Mouse (Mus musculus) Patski (cell line): Measurements from ENCODE around the gene Pigk. TPM values are rescaled to one million over a fixed set of nuclear protein-coding genes. Genes with fewer than 3 reads are reported as not detected.

Source experiments
- ATAC-seq: fragments of 100-300 bp; one replicate; pipeline ENCODE4 v1.8.0; 2021
- CTCF ChIA-PET: fragments of 350-600 bp; sonication (Branson Sonifier 250); formaldehyde crosslinking; loops from one replicate; lab custom pipeline; 2022; ENCODE audit warnings: inconsistent platforms; lab: Charles Lee
- POLR2A ChIA-PET: fragments of 350-600 bp; sonication (Branson Sonifier 250); formaldehyde crosslinking; loops from one replicate; lab custom pipeline; 2022; ENCODE audit warnings: antibody characterized with exemption, inconsistent platforms; lab: Charles Lee
- DNase-seq: peaks from one replicate; pipeline ENCODE4 v3.0.0-alpha.2; 2011; ENCODE audit warnings: low read depth, low spot score
- H3K27me3 ChIP-seq: fragments of 371-371 bp; one replicate; pipeline ENCODE4 v1.5.1; 2021
- CTCF ChIP-seq: fragments of 100-300 bp; IDR thresholded peaks from one replicate; pipeline ENCODE4 v1.5.1; 2021
- in situ Hi-C: fragments of 300-500 bp; cut with MboI; formaldehyde crosslinking; loops from 3 replicates; pipeline ENCODE4 v1.11.1; 2018; ENCODE audit warnings: low pct_unique_long_range_greater_than_20kb, mixed read lengths
- polyA plus RNA-seq: library from polyadenylated mRNA; unstranded; gene quantifications from one replicate; pipeline ENCODE4 v1.2.3, GENCODE M21; 2021

Gene Pigk
- 103 TPM for polyA plus RNA-seq

DNA sequence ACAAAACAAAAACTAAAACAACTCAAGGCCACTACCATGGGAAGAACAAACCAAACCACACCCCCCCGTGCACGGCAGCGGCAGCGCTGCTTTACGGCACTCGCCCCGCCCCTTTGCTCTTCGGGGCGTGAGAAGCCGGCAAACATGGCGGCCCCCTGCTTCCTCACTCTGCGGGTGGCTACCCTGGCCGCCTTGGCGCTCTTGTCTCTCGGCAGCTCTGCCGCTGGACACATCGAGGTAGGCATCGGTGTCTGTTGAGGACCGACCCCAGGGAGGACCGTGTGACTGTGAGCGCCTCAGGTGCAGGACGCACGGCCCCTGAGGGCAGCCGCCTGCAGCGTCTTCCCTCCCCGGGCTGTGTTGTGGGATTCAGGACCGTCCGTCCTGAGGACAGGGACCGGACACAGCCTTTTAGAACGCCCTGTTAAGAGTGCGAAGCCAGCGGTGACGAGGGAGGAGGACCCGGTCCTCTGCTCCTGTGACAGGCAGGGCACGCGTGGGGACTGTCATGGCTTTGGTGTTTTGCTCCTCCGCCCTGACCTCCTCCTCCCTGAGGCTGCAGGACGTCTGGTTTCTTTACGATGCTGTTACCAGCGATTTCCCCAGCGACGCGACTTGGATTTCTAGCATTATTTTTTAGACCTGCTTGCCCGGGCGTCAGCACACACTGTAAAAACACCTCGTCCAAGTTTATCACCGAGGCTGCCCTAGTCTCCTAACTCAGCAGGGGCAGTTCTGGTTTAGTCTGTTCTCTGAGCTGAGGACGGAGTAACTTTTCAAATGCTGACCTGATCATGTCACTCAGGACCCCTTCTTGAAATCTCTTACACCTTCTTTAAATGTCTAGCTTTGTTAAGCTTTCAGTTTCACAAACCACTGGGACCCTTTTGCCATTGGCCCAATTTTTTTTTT lies at the start of gene Pigk:
TSS of gene Pigk (plus strand) at position 110 of the 912 bp plus-strand sequence.
- in situ Hi-C loops: loop anchor here (5.0 kb wide), 1 partner anchor 237 kb away; no protein-coding TSS in a partner anchor
- CTCF ChIA-PET: interaction anchor here (1.3 to 2.2 kb wide), 4 partner anchors 12 to 240 kb away, joined by 4 to 7 read pairs (median 4); no protein-coding TSS in a partner anchor

DNA sequence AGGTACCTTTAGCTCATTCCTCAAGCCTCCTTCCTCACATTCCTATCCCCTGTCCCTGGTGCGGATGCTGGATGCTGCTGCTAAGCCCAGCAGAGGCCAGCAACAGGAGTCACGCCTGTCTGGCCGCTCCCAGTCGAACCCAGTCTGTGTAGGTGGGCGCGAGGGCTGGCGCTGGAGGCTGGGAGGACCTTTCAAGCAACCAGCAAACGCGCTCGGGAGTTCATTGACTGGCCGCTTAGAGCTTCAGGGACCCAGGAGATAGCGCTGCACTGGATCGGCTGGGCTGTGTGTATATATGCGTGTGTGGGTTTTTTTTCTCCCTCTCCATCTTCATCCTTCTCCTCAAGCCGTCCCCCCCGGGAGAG lies 46.9 kb upstream of the Pigk start:
- TF ChIP-seq CTCF: no peak
- CTCF ChIA-PET: interaction anchor here (1.0 to 4.4 kb wide), 2 partner anchors 10 to 21 kb away, joined by 3 to 21 read pairs; no protein-coding TSS in a partner anchor
- no peak for ATAC-seq
- in situ Hi-C loops: loop anchor here (10.0 kb wide), 1 partner anchor 682 kb away; no protein-coding TSS in a partner anchor
- H3K27me3 ChIP-seq: no peaks in the 10 kb centered on the region
- no peak for DNase-seq
- POLR2A ChIA-PET: interaction anchor here (1.3 kb wide), 1 partner anchor 35 kb away, joined by 4 read pairs; no protein-coding TSS in a partner anchor

More for the DNA sequence above, at the start of gene Pigk:
- no peaks in the 10 kb centered on the region for H3K27me3 ChIP-seq
- ATAC-seq (peak; percentile 71), DNase-seq (no peak)
- TF ChIP-seq CTCF: no peak
- POLR2A ChIA-PET: interaction anchor here (0.6 to 1.2 kb wide), 4 partner anchors 9 to 215 kb away, joined by 3 read pairs; no protein-coding TSS in a partner anchor

DNA sequence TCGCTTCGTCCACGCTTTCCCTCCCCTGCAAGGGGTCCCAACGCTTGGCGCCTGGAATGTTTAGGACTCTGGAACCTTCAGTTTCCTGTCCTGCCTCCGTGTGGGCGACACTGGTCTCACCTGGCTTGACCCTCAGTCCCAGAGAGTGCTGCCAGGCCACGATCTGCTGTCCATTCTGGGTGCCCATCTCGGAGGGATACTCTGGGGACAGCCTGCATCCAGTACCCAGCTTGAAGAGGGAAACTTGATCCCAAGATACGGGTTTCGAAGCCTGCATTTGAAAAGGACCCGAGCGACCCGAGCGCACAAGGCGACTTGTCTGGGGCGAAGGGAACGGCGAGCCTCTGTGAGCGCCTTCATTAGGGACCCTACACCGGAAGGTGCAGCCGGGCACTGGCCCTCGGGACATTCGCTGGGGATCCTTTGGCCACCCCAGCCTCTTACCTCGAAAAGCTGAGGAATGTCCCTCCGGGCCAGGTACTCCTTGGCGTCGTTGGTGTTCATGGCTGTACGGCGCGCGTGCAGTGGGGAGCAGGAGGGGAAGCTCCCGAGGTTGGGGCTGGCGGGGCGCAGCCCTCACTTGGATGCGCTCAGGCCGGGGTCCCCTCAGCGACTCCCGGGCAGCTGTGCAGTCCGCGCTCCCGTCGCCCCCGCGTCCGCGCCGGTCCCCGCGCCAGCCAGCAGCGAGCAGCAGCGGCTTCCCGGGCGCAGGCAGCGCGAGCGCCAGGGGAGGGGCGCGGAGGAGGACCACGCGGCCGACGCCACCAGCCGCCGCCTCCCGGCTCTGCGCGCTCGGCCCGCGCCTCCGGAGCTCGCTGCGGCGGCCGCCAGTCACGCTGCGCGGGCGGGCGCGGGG lies 46.3 kb upstream of the Pigk start:
- ATAC-seq (peak; percentile 57), DNase-seq (no peak)
- TF ChIP-seq CTCF: no peak
- ChIA-PET POLR2A (interaction anchor here (0.6 to 1.3 kb wide), 5 partner anchors 33 to 272 kb away, joined by 3 to 4 read pairs (median 3); no protein-coding TSS in a partner anchor), CTCF (interaction anchor here (4.4 kb wide), 1 partner anchor 9 kb away, joined by 21 read pairs; no protein-coding TSS in a partner anchor)
- in situ Hi-C loops: loop anchor here (10.0 kb wide), 1 partner anchor 683 kb away; no protein-coding TSS in a partner anchor
- peaks cover under 1% of the 10 kb centered on the region for H3K27me3 ChIP-seq

DNA sequence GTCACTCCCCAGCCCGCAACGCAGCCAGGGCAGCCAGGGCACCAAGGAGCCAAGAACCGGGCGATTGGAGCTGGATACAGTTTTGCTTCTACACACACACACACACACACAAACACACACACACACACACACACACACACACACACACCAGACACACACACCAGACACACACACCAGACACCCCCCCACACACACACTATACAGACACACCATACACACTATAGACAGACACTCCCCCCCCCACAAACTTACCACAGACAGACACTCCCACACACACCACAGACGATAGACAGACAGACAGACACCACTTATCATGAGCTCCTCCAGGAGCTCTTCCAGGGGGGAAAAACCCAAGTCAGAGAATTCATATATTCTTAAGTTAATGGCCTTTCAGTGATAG lies 45.7 kb upstream of the Pigk start, which contains the start of gene Ak5:
TSS of gene Ak5 (minus strand) at position 122 of the 400 bp plus-strand sequence.
- ATAC-seq: no peak
- ChIA-PET POLR2A (interaction anchor here (0.6 to 1.2 kb wide), 5 partner anchors 9 to 272 kb away, joined by 3 to 6 read pairs (median 3); no protein-coding TSS in a partner anchor), CTCF (interaction anchor here (0.7 to 4.4 kb wide), 5 partner anchors 8 to 199 kb away, joined by 3 to 21 read pairs (median 4); no protein-coding TSS in a partner anchor)
- no peak for TF ChIP-seq CTCF
- in situ Hi-C loops: loop anchor here (10.0 kb wide), 1 partner anchor 683 kb away; no protein-coding TSS in a partner anchor
- H3K27me3 ChIP-seq: peaks cover 5% of the 10 kb centered on the region
- no peak for DNase-seq

DNA sequence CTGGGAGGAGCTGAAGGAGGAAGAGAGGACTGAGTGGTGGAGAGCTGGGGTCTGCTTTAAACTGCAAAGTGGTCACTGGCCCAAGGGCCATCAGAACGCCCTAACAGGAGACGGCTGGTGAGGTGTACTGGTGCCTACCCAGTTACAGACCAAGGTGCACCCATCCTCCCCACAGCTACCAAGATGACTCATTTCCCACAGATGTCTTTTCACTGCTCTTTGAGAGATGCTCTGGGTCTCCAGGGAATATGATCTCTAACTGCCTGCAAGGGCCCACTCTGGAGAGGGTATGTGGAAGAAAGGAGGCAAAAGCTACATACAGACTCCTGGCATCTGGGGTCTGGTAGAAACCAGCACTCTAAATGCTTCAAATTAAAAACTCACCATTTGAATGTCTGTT lies 45.1 kb upstream of the Pigk start:
- H3K27me3 ChIP-seq: peaks cover 5% of the 10 kb centered on the region
- CTCF ChIA-PET: interaction anchor here (0.7 to 4.4 kb wide), 5 partner anchors 8 to 200 kb away, joined by 3 to 21 read pairs (median 4); no protein-coding TSS in a partner anchor
- DNase-seq: no peak
- no peak for TF ChIP-seq CTCF
- no peak for ATAC-seq
- in situ Hi-C loops: loop anchor here (10.0 kb wide), 1 partner anchor 684 kb away; no protein-coding TSS in a partner anchor
- POLR2A ChIA-PET: interaction anchor here (1.1 to 1.2 kb wide), 3 partner anchors 9 to 92 kb away, joined by 3 to 6 read pairs (median 3); no protein-coding TSS in a partner anchor

DNA sequence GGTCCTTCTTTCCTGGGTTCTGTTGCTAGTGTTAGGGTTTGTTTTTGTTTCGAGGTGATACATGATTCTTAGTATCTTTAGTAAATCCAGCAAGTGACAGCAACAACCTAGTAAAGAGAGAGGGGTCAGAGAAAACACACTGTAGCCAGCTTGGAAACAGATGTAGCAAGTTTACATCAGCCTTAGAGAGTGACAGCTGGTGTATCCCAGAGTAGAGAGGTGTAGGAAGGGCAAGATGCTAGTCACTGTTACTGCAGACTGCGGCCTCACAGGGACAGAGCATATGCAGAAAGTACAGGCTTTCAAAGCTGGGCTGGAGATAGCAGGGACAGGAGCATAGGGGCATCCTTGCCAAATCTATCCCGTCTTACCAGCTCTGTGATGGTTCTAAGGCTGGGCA lies 44.1 kb upstream of the Pigk start:
- in situ Hi-C loops: loop anchor here (10.0 kb wide), 1 partner anchor 685 kb away; no protein-coding TSS in a partner anchor
- no peak for DNase-seq
- CTCF ChIA-PET: interaction anchor here (0.8 to 2.1 kb wide), 2 partner anchors 52 to 233 kb away, joined by 3 to 5 read pairs; no protein-coding TSS in a partner anchor
- peaks cover 5% of the 10 kb centered on the region for H3K27me3 ChIP-seq
- no peak for ATAC-seq
- no peak for TF ChIP-seq CTCF
- POLR2A ChIA-PET: no interaction called here

DNA sequence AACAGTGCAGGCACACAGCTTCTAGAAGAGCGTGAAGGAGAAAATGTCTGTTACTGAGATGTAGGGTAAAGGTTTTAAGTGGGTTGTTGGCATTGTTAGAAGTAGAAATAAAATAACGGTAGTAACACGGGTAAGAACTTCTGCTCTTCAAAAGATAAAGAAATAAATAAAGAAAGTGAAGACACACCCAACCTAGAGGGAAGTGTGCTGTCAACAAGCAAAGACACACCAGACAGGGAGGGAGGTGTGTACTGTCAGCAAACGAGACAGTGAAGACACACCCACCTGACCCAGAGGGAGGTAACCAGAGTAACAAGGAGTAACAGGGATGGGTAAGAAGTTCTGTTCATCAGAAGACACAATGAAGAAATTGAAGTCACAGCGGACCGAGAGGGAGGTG lies 39.2 kb upstream of the Pigk start:
- in situ Hi-C loops: no loop called here
- TF ChIP-seq CTCF: no peak
- ATAC-seq (no peak), DNase-seq (no peak)
- ChIA-PET POLR2A (no interaction called here), CTCF (interaction anchor here (3.9 kb wide), 1 partner anchor 8 kb away, joined by 21 read pairs; the partner anchor contains the start of gene Ak5)
- peaks cover 5% of the 10 kb centered on the region for H3K27me3 ChIP-seq

DNA sequence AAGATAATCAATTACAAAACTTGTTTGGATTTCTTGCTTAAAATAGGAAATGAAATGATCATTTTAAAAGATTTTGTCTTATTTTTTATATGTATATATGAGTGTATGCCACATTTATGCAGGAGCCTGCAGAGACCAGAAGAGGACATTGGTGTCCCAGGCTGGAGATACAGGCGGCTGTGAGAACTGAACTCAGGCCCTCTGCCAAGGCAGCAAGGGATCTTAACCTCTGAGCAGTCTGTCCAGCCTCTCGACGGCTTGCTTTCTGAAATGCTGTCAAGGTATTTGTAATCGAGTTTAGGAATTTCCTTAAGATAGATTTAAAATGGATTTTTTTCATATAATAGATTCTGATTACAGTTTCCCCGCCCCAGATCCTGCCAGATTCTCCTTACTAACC lies 25.4 kb upstream of the Pigk start:
- DNase-seq (no peak), ATAC-seq (no peak)
- in situ Hi-C loops: no loop called here
- no peak for TF ChIP-seq CTCF
- CTCF ChIA-PET: interaction anchor here (1.3 kb wide), 1 partner anchor 11 kb away, joined by 4 read pairs; no protein-coding TSS in a partner anchor
- POLR2A ChIA-PET: no interaction called here
- no peaks in the 10 kb centered on the region for H3K27me3 ChIP-seq

DNA sequence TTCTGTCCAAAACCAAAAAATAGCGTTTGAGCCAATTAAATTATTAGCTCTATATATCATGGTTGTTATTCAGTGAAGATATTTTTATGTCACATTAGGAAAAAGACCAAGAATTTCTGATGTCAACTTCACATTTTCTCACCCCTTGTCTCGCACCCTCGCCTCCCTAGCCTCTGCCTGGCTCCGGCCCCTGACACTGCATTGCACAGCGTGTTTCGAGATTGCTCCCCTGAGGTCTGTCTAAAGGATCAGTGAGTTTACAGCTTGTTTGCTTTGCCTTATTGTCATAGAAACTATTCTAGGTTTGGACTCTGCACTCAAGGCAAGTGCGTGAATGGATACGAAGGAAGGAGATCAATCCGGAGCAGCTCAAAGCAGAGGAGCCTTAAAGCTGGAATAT lies 24.8 kb upstream of the Pigk start:
- H3K27me3 ChIP-seq: no peaks in the 10 kb centered on the region
- ATAC-seq (no peak), DNase-seq (no peak)
- CTCF ChIA-PET: interaction anchor here (1.0 to 1.3 kb wide), 2 partner anchors 11 to 16 kb away, joined by 3 to 4 read pairs; no protein-coding TSS in a partner anchor
- POLR2A ChIA-PET: no interaction called here
- no peak for TF ChIP-seq CTCF
- in situ Hi-C loops: no loop called here
